Mouse (Mus musculus): ENCODE data around the gene Cdkn2b. TPM values are rescaled to one million over a fixed set of nuclear protein-coding genes. Genes with fewer than 3 reads are reported as not detected.
A peak's percentile ranks its signal among the peaks of the same experiment; 100 is the strongest.

Cdkn2b gene
- polyA plus RNA-seq, 1 experiment from 2014 or later = 0.76 TPM

DNA sequence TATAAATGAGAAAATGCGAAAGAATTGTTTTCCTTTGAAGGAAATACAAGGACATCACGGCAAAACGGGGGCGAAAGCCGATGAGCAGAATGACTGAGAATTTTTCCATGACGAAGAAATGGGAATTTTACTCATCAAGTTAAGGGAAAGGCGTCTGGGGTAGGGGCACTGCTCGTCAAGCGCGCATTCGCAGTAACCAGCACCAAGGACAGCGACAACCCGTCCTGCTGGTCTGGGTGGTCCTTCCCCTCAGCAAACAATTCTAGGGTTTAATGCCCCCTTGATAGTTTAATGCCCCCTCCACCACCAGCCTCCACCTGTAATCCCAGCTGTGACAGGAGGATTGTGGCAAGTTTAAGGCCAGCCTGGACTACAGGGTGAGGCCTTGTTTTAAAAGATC, 2.6 kb upstream of the Cdkn2b start:
- no peaks in the 10 kb centered on the region for H3K4me1 ChIP-seq (ENCODE audit: control insufficient read depth, insufficient read depth, low read length)
- DNase-seq (ENCODE audit: low spot score) (peak; percentile 60), ATAC-seq (ENCODE audit: insufficient read depth, low FRiP score, low TSS enrichment) (no peak)
- WGBS = 12% methylated on average over 13 of the region's 13 CpGs
- no peak overlapping the region for H3K4me3 ChIP-seq (ENCODE audit: low read depth, low read length)
- H3K9me3 ChIP-seq (ENCODE audit: control insufficient read depth, low read length) = no peaks in the 10 kb centered on the region
- no peaks in the 10 kb centered on the region for H3K36me3 ChIP-seq (ENCODE audit: control insufficient read depth, insufficient read depth, low read length)
- H3K4me2 ChIP-seq (ENCODE audit: low read depth) = no peak overlapping the region
- H3K9ac ChIP-seq (ENCODE audit: low read length) = no peak overlapping the region
- H3K27me3 ChIP-seq (ENCODE audit: control insufficient read depth, insufficient read depth, low read length) = peaks cover 41% of the 10 kb centered on the region
- no peak overlapping the region for H3K27ac ChIP-seq (ENCODE audit: low read depth, low read length)

DNA sequence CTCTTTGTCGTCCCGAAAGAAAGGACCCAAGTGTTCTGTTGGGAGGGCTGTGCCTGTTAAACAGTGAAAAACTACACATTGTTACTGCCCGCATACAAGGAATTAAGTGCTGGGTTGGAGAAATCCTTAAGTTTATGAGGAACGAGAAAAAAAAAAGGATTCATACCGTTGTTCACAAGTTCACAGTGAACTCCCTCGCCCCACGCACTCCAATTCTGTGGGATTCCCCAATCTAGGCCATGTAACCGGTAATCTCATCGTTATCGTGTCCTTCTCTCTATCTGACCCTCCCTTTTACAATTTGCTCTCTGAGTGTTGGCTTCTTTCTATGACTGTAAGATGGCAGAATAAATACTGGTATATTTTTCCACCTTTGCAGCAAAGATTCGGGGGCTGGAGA, 843 bp downstream of the Cdkn2b start:
- Histone ChIP-seq H3K36me3 (ENCODE audit: control insufficient read depth, insufficient read depth, low read length) (no peaks in the 10 kb centered on the region), H3K4me3 (ENCODE audit: low read depth, low read length) (peak overlapping the region; percentile 41; the same call in 1 of the 2 replicates), H3K9ac (ENCODE audit: low read length) (no peak overlapping the region), H3K4me2 (ENCODE audit: low read depth) (peak overlapping the region; percentile 94), H3K4me1 (ENCODE audit: control insufficient read depth, insufficient read depth, low read length) (no peaks in the 10 kb centered on the region), H3K27ac (ENCODE audit: low read depth, low read length) (no peak overlapping the region), H3K27me3 (ENCODE audit: control insufficient read depth, insufficient read depth, low read length) (peaks cover 75% of the 10 kb centered on the region), H3K9me3 (ENCODE audit: control insufficient read depth, low read length) (no peaks in the 10 kb centered on the region)
- 2% methylated on average over 11 of the region's 11 CpGs for WGBS
- ATAC-seq (ENCODE audit: insufficient read depth, low FRiP score, low TSS enrichment) (no peak), DNase-seq (ENCODE audit: low spot score) (no peak)

GRCm38 (mm10) chr4:89308001-89308400, 2.8 kb downstream of the Cdkn2b start:
- Histone ChIP-seq H3K9ac (ENCODE audit: low read length) (no peak overlapping the region), H3K27me3 (ENCODE audit: control insufficient read depth, insufficient read depth, low read length) (peaks cover 92% of the 10 kb centered on the region), H3K27ac (ENCODE audit: low read depth, low read length) (no peak overlapping the region), H3K36me3 (ENCODE audit: control insufficient read depth, insufficient read depth, low read length) (no peaks in the 10 kb centered on the region), H3K4me1 (ENCODE audit: control insufficient read depth, insufficient read depth, low read length) (no peaks in the 10 kb centered on the region), H3K4me3 (ENCODE audit: low read depth, low read length) (no peak overlapping the region), H3K4me2 (ENCODE audit: low read depth) (no peak overlapping the region), H3K9me3 (ENCODE audit: control insufficient read depth, low read length) (no peaks in the 10 kb centered on the region)
- 5% methylated on average over 3 of the region's 3 CpGs for WGBS
- ATAC-seq (ENCODE audit: insufficient read depth, low FRiP score, low TSS enrichment) = no peak
- DNase-seq (ENCODE audit: low spot score) = no peak

DNA sequence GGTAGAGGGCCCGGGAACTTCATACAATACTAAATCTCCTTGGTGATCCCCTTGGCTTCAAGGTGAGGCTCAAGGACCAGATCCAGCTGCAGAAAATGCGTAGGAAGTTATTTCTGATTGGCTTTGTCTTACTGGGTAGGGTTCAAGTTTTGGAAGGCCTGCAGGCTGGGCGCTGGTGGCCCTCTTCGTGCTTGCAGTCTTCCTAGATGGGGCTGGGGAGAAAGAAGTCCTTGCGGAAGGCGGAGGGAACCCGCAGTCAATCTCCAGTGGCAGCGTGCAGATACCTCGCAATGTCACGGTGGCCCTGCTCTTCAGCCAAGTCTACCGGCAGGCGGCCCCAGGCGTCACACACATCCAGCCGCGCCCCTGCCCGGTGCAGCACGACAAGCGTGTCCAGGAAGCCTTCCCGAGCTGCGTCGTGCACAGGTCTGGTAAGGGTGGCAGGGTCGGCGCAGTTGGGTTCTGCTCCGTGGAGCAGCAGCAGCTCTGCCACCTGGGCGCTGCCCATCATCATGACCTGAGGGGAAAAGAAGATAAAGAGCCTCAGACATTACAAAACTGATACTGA, 4.0 kb downstream of the Cdkn2b start:
- peaks cover 95% of the 10 kb centered on the region for H3K27me3 ChIP-seq (ENCODE audit: control insufficient read depth, insufficient read depth, low read length)
- no peak overlapping the region for H3K27ac ChIP-seq (ENCODE audit: low read depth, low read length)
- WGBS = under 1% methylated on average over 25 of the region's 25 CpGs
- H3K4me1 ChIP-seq (ENCODE audit: control insufficient read depth, insufficient read depth, low read length) = no peaks in the 10 kb centered on the region
- no peak for DNase-seq (ENCODE audit: low spot score)
- H3K9ac ChIP-seq (ENCODE audit: low read length) = no peak overlapping the region
- no peak overlapping the region for H3K4me3 ChIP-seq (ENCODE audit: low read depth, low read length)
- no peak for ATAC-seq (ENCODE audit: insufficient read depth, low FRiP score, low TSS enrichment)
- H3K4me2 ChIP-seq (ENCODE audit: low read depth) = no peak overlapping the region
- no peaks in the 10 kb centered on the region for H3K36me3 ChIP-seq (ENCODE audit: control insufficient read depth, insufficient read depth, low read length)
- H3K9me3 ChIP-seq (ENCODE audit: control insufficient read depth, low read length) = no peaks in the 10 kb centered on the region

DNA sequence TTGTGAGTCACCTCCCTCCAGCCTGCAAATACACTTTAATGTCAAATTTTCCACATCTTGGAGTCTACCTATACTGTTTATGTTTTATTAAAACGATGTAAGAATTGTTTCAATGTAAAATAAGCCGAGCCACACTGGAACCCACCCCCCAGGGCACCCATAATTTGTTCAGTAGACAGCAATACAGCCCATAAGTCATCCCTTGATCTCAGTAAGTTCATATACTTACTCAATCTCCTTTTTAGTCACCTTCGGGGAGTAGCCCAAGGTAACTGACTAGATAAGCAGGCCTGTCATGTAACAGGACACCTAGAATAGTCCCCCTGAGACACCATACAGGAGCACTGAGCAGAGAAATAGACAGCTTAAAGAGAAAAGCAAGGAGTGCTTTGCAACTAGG, 5.1 kb downstream of the Cdkn2b start:
- Histone ChIP-seq H3K27ac (ENCODE audit: low read depth, low read length) (no peak overlapping the region), H3K9ac (ENCODE audit: low read length) (no peak overlapping the region), H3K4me2 (ENCODE audit: low read depth) (no peak overlapping the region), H3K36me3 (ENCODE audit: control insufficient read depth, insufficient read depth, low read length) (no peaks in the 10 kb centered on the region), H3K9me3 (ENCODE audit: control insufficient read depth, low read length) (no peaks in the 10 kb centered on the region), H3K4me3 (ENCODE audit: low read depth, low read length) (no peak overlapping the region), H3K4me1 (ENCODE audit: control insufficient read depth, insufficient read depth, low read length) (no peaks in the 10 kb centered on the region), H3K27me3 (ENCODE audit: control insufficient read depth, insufficient read depth, low read length) (peaks cover 95% of the 10 kb centered on the region)
- ATAC-seq (ENCODE audit: insufficient read depth, low FRiP score, low TSS enrichment) (no peak), DNase-seq (ENCODE audit: low spot score) (no peak)
- 3% methylated on average over 3 of the region's 3 CpGs for WGBS

- Histone ChIP-seq H3K27me3 (ENCODE audit: control insufficient read depth, insufficient read depth, low read length) (peaks cover 93% of the 10 kb centered on the region), H3K4me1 (ENCODE audit: control insufficient read depth, insufficient read depth, low read length) (no peaks in the 10 kb centered on the region), H3K4me2 (ENCODE audit: low read depth) (no peak overlapping the region), H3K4me3 (ENCODE audit: low read depth, low read length) (no peak overlapping the region), H3K36me3 (ENCODE audit: control insufficient read depth, insufficient read depth, low read length) (no peaks in the 10 kb centered on the region), H3K27ac (ENCODE audit: low read depth, low read length) (no peak overlapping the region), H3K9ac (ENCODE audit: low read length) (no peak overlapping the region), H3K9me3 (ENCODE audit: control insufficient read depth, low read length) (no peaks in the 10 kb centered on the region)
- ATAC-seq (ENCODE audit: insufficient read depth, low FRiP score, low TSS enrichment) (peak; percentile 53; the same call in 1 of the 2 replicates), DNase-seq (ENCODE audit: low spot score) (no peak)
- under 1% methylated on average over 14 of the region's 14 CpGs for WGBS
Measured at GRCm38 (mm10) chr4:89303281-89303995, 7.4 kb downstream of the Cdkn2b start.

GRCm38 (mm10) chr4:89302129-89302528, 8.7 kb downstream of the Cdkn2b start:
- Histone ChIP-seq H3K27me3 (ENCODE audit: control insufficient read depth, insufficient read depth, low read length) (peaks cover 90% of the 10 kb centered on the region), H3K4me3 (ENCODE audit: low read depth, low read length) (no peak overlapping the region), H3K9me3 (ENCODE audit: control insufficient read depth, low read length) (no peaks in the 10 kb centered on the region), H3K4me1 (ENCODE audit: control insufficient read depth, insufficient read depth, low read length) (no peaks in the 10 kb centered on the region), H3K27ac (ENCODE audit: low read depth, low read length) (no peak overlapping the region), H3K4me2 (ENCODE audit: low read depth) (no peak overlapping the region), H3K9ac (ENCODE audit: low read length) (no peak overlapping the region), H3K36me3 (ENCODE audit: control insufficient read depth, insufficient read depth, low read length) (no peaks in the 10 kb centered on the region)
- ATAC-seq (ENCODE audit: insufficient read depth, low FRiP score, low TSS enrichment) (no peak), DNase-seq (ENCODE audit: low spot score) (no peak)
- 4% methylated on average over 1 of the region's 1 CpGs for whole genome bisulfite sequencing

DNA sequence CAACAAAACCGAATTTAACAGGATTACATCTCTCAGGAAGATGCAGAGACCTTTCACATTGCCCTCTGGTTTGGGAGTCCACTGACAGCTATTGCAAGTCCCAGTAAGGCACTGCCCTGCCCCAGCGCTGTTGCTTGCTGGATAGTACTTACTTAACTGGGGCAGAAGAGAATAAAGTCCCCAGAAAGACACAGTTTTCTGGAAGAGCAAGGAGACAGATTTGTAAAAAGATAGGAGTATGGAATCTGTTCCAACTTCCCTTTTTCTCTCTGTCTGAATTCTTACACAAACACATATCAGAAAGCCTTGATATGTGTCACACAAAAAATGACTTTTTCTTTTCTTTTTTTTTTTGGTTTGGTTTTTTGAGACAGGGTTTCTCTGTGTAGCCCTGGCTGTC, 11.1 kb downstream of the Cdkn2b start:
- Histone ChIP-seq H3K9me3 (ENCODE audit: control insufficient read depth, low read length) (no peaks in the 10 kb centered on the region), H3K27me3 (ENCODE audit: control insufficient read depth, insufficient read depth, low read length) (peaks cover 91% of the 10 kb centered on the region), H3K27ac (ENCODE audit: low read depth, low read length) (no peak overlapping the region), H3K4me3 (ENCODE audit: low read depth, low read length) (no peak overlapping the region), H3K4me2 (ENCODE audit: low read depth) (no peak overlapping the region), H3K4me1 (ENCODE audit: control insufficient read depth, insufficient read depth, low read length) (no peaks in the 10 kb centered on the region), H3K36me3 (ENCODE audit: control insufficient read depth, insufficient read depth, low read length) (no peaks in the 10 kb centered on the region), H3K9ac (ENCODE audit: low read length) (no peak overlapping the region)
- ATAC-seq (ENCODE audit: insufficient read depth, low FRiP score, low TSS enrichment) (no peak), DNase-seq (ENCODE audit: low spot score) (no peak)
- WGBS = 0% methylated on average over 2 of the region's 2 CpGs
